Mouse (Mus musculus) stomach, postnatal 0 days (tissue): ENCODE results near the gene Mea1. TPM values are rescaled to one million over a fixed set of nuclear protein-coding genes. Genes with fewer than 3 reads are reported as not detected.

Experiments used
- ATAC-seq: fragments of 200-750 bp; cut with Nextera tagmentation; 2 replicates; pipeline ENCODE4 v1.8.0; 2017; ENCODE audit not compliant: low FRiP score, low TSS enrichment
- DNase-seq: peaks from one replicate; pipeline ENCODE4 v3.0.0-alpha.2; 2016; ENCODE audit warnings: low spot score
- H3K27ac ChIP-seq: fragments of 300-500 bp; sonication (generic); replicated peaks from 2 replicates; pipeline ENCODE4 v1.5.1; 2014; ENCODE audit warnings: mild to moderate bottlenecking, control low read depth
- H3K27me3 ChIP-seq: fragments of 300-500 bp; sonication (generic); 2 replicates; pipeline ENCODE4 v1.6.1; 2014; ENCODE audit warnings: low read length; ENCODE audit not compliant: control insufficient read depth, insufficient read depth
- H3K36me3 ChIP-seq: fragments of 300-500 bp; sonication (generic); 2 replicates; pipeline ENCODE4 v1.6.1; 2014; ENCODE audit warnings: low read length, mixed read lengths; ENCODE audit not compliant: control insufficient read depth, insufficient read depth
- H3K4me1 ChIP-seq: fragments of 300-500 bp; sonication (generic); replicated peaks from 2 replicates; pipeline ENCODE4 v1.6.1; 2014; ENCODE audit warnings: antibody characterized with exemption; ENCODE audit not compliant: control insufficient read depth, insufficient read depth
- H3K4me2 ChIP-seq: fragments of 300-500 bp; sonication (generic); replicated peaks from 2 replicates; pipeline ENCODE4 v1.6.1; 2014; ENCODE audit warnings: low read depth, mild to moderate bottlenecking, control low read depth, moderate library complexity
- H3K4me3 ChIP-seq: fragments of 300-500 bp; sonication (generic); 2 replicates; pipeline ENCODE4 v1.5.1; 2014; ENCODE audit warnings: low read depth, low read length, control low read depth
- H3K9ac ChIP-seq: fragments of 300-500 bp; sonication (generic); 2 replicates; pipeline ENCODE4 v1.6.1; 2014; ENCODE audit warnings: mild to moderate bottlenecking, low read length, control low read depth, mixed read lengths
- H3K9me3 ChIP-seq: fragments of 300-500 bp; sonication (generic); 2 replicates; pipeline ENCODE4 v1.6.1; 2016; ENCODE audit warnings: low read length; ENCODE audit not compliant: control insufficient read depth
- CTCF ChIP-seq: IDR thresholded peaks from 2 replicates; pipeline ENCODE4 v1.5.1; 2016; ENCODE audit warnings: antibody characterized with exemption, low read depth, mild to moderate bottlenecking, moderate library complexity
- EP300 ChIP-seq: optimal IDR thresholded peaks from 2 replicates; pipeline ENCODE3; 2016; ENCODE audit warnings: antibody characterized with exemption
- WGBS: fragments of 180-500 bp; shearing (Covaris S2); extraction: QIAGEN DNeasy Blood & Tissue Kit; methylation state at CpG from one replicate; pipeline ENCODE4 v1.1.7; 2014; 5-methylcytosine and 5-hydroxymethylcytosine counted together
- polyA plus RNA-seq: library from polyadenylated mRNA; unstranded; fragments of >200 nt; fragmentation: Nextera tagmentation; extraction: Ambion mirVana; gene quantifications from 2 replicates; pipeline ENCODE4 v1.2.1, GENCODE M21; 2015

Mea1 gene
- polyA plus RNA-seq, 1 experiment from 2014 or later: 142 TPM

DNA sequence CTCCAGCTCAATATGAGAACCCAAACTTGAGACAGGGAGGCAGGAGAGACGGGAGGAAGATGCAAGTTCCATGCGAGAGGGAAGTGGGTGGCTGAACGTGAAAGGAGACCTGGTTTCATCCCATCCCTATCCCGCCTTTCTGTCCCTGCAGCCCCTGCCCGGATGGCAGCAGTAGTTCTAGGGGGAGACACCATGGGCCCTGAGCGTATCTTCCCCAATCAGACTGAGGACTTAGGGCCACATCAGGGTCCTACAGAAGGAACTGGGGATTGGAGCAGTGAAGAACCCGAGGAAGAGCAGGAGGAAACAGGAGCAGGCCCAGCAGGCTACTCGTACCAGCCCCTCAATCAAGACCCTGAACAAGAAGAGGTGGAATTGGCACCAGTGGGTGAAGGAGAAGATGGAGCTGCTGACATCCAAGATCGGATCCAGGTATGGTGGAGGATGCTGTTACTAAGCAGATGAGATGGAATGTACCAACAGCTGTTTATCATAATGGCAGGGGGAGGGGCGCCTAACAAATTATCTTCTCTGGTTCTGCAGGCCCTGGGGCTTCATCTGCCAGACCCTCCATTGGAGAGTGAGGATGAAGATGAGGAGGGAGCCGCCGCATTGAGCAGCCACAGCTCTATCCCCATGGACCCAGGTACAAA is 3.0 kb downstream of the Mea1 start:
- no peak for DNase-seq
- peaks cover 30% of the 10 kb centered on the region for H3K36me3 ChIP-seq
- H3K27me3 ChIP-seq: no peaks in the 10 kb centered on the region
- H3K9ac ChIP-seq: peak overlapping the region; percentile 69
- ATAC-seq: no peak
- 19% methylated on average over 12 of the region's 12 CpGs for WGBS
- H3K4me3 ChIP-seq: peak overlapping the region; percentile 88
- H3K9me3 ChIP-seq: no peaks in the 10 kb centered on the region
- peak overlapping the region; percentile 63; the same call in 1 of the 2 replicates for H3K27ac ChIP-seq
- TF ChIP-seq CTCF (no peak), EP300 (no peak)
- H3K4me1 ChIP-seq: peaks cover 14% of the 10 kb centered on the region
- H3K4me2 ChIP-seq: peak overlapping the region; percentile 74

DNA sequence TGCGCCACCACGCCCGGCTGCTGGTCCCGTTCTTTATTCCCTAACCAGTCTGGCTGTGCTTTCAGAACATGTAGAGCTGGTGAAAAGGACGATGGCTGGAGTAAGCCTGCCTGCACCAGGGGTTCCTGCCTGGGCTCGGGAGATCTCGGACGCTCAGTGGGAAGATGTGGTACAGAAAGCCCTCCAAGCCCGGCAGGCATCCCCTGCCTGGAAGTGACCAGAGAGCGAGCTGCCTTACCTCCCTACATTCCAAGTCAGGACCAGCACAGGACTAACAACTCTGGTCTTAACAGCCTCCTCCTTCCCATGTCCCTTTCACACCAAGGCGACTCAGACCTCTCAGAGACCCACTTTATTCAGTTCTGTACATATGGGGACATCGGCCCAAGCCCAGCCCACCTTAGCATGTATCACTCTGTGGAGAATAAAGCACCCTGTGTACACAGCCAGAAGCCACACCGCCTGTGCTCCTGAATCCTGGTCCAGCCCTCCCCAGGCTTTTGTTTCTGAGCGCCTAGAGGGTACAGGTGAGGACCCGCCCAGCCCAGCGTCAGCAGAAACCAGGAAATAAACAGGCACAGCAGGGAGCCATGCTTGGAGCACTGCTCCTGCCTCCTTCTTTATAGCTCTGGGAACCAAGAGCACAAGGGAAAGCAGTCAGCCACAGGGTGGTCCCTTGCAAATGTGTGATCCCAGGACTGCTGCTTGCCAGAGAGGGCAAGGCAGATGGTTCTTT is 4.2 kb downstream of the Mea1 start:
- no peak overlapping the region for H3K9ac ChIP-seq
- TF ChIP-seq EP300 (no peak), CTCF (no peak)
- WGBS: 75% methylated on average over 16 of the region's 16 CpGs
- no peak overlapping the region for H3K4me2 ChIP-seq
- no peaks in the 10 kb centered on the region for H3K27me3 ChIP-seq
- H3K27ac ChIP-seq: peak overlapping the region; percentile 71
- H3K4me1 ChIP-seq: peaks cover 14% of the 10 kb centered on the region
- ATAC-seq (peak; percentile 37), DNase-seq (peak; percentile 83)
- peaks cover 33% of the 10 kb centered on the region for H3K36me3 ChIP-seq
- H3K4me3 ChIP-seq: no peak overlapping the region
- no peaks in the 10 kb centered on the region for H3K9me3 ChIP-seq

GRCm38 (mm10) chr17:46685913-46686312 is 7.3 kb downstream of the Mea1 start:
- DNase-seq (no peak), ATAC-seq (no peak)
- Histone ChIP-seq H3K9me3 (no peaks in the 10 kb centered on the region), H3K27me3 (no peaks in the 10 kb centered on the region), H3K36me3 (peaks cover 33% of the 10 kb centered on the region), H3K27ac (no peak overlapping the region), H3K4me2 (no peak overlapping the region), H3K4me3 (no peak overlapping the region), H3K4me1 (peaks cover 5% of the 10 kb centered on the region; the same call in 1 of the 2 replicates), H3K9ac (no peak overlapping the region)
- TF ChIP-seq CTCF: no peak
- TF ChIP-seq EP300: no peak
- WGBS: 91% methylated on average over 6 of the region's 6 CpGs

DNA sequence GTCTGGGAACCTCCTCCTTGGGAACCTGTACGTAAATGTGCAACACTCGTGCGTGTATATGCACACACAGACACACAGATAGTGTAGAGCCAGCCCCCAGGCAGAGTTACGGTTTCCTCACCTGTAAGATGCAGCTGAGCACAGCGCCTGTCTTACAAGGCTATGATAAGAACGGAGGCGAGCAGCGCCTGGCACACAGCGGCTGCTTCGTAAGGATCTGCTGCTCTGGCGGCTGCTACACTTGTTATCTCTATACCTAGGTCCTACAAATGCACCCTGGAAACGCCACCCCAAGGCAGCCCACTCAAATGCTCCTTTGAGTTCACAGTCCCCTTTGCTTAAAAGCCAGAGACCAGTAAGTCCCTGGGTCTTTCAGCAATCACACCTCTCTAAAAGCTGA is 12.1 kb downstream of the Mea1 start:
- H3K9me3 ChIP-seq: no peaks in the 10 kb centered on the region
- no peak overlapping the region for H3K9ac ChIP-seq
- TF ChIP-seq EP300: no peak
- no peaks in the 10 kb centered on the region for H3K27me3 ChIP-seq
- no peak overlapping the region for H3K4me3 ChIP-seq
- H3K4me1 ChIP-seq: no peaks in the 10 kb centered on the region
- DNase-seq (no peak), ATAC-seq (peak; percentile 26; the same call in 1 of the 2 replicates)
- H3K4me2 ChIP-seq: no peak overlapping the region
- H3K36me3 ChIP-seq: peaks cover 18% of the 10 kb centered on the region
- WGBS: 85% methylated on average over 12 of the region's 12 CpGs
- H3K27ac ChIP-seq: no peak overlapping the region

DNA sequence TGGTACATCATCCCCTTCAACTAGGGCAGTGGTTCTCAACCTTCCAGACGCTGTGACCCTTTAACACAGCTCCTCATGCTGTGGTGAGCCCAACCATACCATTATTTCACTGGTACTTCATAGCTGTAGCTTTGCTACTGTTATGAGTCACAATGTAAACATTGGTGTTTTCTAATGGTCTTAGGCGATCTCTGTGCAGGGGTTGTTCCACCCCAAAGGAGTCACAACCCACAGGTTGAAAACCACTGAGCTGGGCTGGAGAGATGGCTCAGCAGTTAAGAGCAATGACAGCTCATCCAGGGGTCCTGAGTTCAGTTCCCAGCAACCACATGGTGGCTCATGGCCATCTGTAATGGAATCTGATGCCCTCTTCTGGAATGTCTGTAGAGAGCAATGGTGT is 12.8 kb downstream of the Mea1 start:
- DNase-seq (no peak), ATAC-seq (peak; percentile 81)
- H3K4me3 ChIP-seq: no peak overlapping the region
- WGBS: 59% methylated on average over 2 of the region's 2 CpGs
- TF ChIP-seq CTCF (no peak), EP300 (no peak)
- no peak overlapping the region for H3K9ac ChIP-seq
- no peaks in the 10 kb centered on the region for H3K9me3 ChIP-seq
- H3K27ac ChIP-seq: no peak overlapping the region
- peaks cover 11% of the 10 kb centered on the region; the same call in 1 of the 2 replicates for H3K36me3 ChIP-seq
- no peak overlapping the region for H3K4me2 ChIP-seq
- H3K4me1 ChIP-seq: no peaks in the 10 kb centered on the region
- no peaks in the 10 kb centered on the region for H3K27me3 ChIP-seq

DNA sequence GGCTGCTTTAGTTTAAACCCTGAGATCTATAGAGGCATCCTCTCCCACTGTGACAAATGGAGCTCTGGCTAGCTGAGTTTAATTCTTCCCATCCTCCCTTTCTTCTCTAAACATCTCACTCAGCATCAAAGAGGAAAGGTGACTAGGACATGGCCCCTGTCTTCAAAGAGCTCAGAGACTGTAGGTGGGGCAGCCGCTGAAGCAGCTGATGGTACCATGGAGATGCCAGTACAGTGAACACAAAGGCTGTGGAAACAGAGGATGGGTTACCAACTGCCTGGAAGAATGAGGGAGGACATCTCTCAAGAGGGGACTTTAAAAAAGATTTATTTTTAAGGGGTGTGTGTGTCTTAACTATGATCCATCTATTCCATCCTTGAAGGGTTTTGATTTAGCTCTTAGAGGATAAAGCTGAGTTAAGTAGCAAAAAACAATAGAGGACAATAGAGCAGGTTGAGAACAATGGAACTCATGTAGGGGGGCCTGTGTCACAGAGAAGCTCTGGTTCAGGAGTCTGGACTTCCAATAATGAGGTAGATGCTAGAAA is 16.0 kb downstream of the Mea1 start:
- Histone ChIP-seq H3K4me1 (no peaks in the 10 kb centered on the region), H3K27ac (no peak overlapping the region), H3K9ac (no peak overlapping the region), H3K4me3 (no peak overlapping the region), H3K27me3 (no peaks in the 10 kb centered on the region), H3K9me3 (no peaks in the 10 kb centered on the region), H3K36me3 (0 out of 2 replicates have a peak, but pooled peaks cover 2% of the 10 kb centered on the region), H3K4me2 (no peak overlapping the region)
- WGBS: 81% methylated on average over 1 of the region's 1 CpGs
- no peak for DNase-seq
- TF ChIP-seq EP300 (no peak), CTCF (no peak)
- ATAC-seq: no peak
